Mouse (Mus musculus): ENCODE data around the gene Capn15. TPM values are rescaled to one million over a fixed set of nuclear protein-coding genes. Genes with fewer than 3 reads are reported as not detected.

The Capn15 gene
- total RNA-seq, 2 experiments from 2014 or later = 2.4 to 11.2 TPM

GRCm38 (mm10) chr17:25925348-25925747 is 60.2 kb downstream of the Capn15 start:
- no peak for ATAC-seq (replicated peaks; ENCODE audit: poor library complexity)

GRCm38 (mm10) chr17:25922120-25922519 is 63.5 kb downstream of the Capn15 start:
- ATAC-seq (replicated peaks; ENCODE audit: poor library complexity) = no peak

GRCm38 (mm10) chr17:25919786-25920642 is 65.6 kb downstream of the Capn15 start:
- peak; percentile 87 for ATAC-seq (replicated peaks; ENCODE audit: poor library complexity)

- ATAC-seq (replicated peaks; ENCODE audit: poor library complexity) = no peak
These were observed 66.3 kb downstream of the Capn15 start, which contains the start of gene Rab40c for GRCm38 (mm10) chr17:25919144-25919785. Rab40c (minus strand) TSS chr17:25919727.

- ATAC-seq (replicated peaks; ENCODE audit: poor library complexity) = no peak
These were observed 67.4 kb downstream of the Capn15 start for GRCm38 (mm10) chr17:25918037-25918750.

- ATAC-seq (replicated peaks; ENCODE audit: poor library complexity) = no peak
These were observed 68.5 kb downstream of the Capn15 start for GRCm38 (mm10) chr17:25916931-25917647.

- no peak for ATAC-seq (replicated peaks; ENCODE audit: poor library complexity)
These were observed 71.3 kb downstream of the Capn15 start for GRCm38 (mm10) chr17:25914295-25914694.

GRCm38 (mm10) chr17:25913877-25914275 is 71.7 kb downstream of the Capn15 start:
- peak; percentile 54 for ATAC-seq (replicated peaks; ENCODE audit: poor library complexity)

GRCm38 (mm10) chr17:25913186-25913876 is 72.3 kb downstream of the Capn15 start:
- 0 out of 2 replicates have a peak, but pooled peaks have one; percentile 14 for ATAC-seq (replicated peaks; ENCODE audit: poor library complexity)

GRCm38 (mm10) chr17:25911816-25912215 is 73.8 kb downstream of the Capn15 start:
- ATAC-seq (replicated peaks; ENCODE audit: poor library complexity) = 0 out of 2 replicates have a peak, but pooled peaks have one; percentile 23

Other genes with a start within 250 kb of the Capn15 start
Only the 30 nearest of the 32 such genes appear.
- 12.3 and 16.2 TPM in 2 replicates for gene Narfl, start 212.0 kb downstream of the Capn15 start, total RNA-seq (2015)
- gene Narfl, start 212.0 kb downstream of the Capn15 start, total RNA-seq (2017) = 24.5 and 31.5 TPM in 2 replicates
- 10.9 and 13.4 TPM in 2 replicates for gene Haghl, start 200.1 kb downstream of the Capn15 start, total RNA-seq (2015)
- gene Haghl, start 200.1 kb downstream of the Capn15 start, total RNA-seq (2017) = 15.2 and 18.8 TPM in 2 replicates
- gene Ccdc78, start 199.2 kb downstream of the Capn15 start, total RNA-seq (2015) = 0.05 TPM in 1 of 2 replicates, not detected in the other
- gene Ccdc78, start 199.2 kb downstream of the Capn15 start, total RNA-seq (2017) = 0.20 and 0.21 TPM in 2 replicates
- 113 and 126 TPM in 2 replicates for gene Fam173a, start 192.9 kb downstream of the Capn15 start, total RNA-seq (2015)
- 29.3 and 38.2 TPM in 2 replicates for gene Fam173a, start 192.9 kb downstream of the Capn15 start, total RNA-seq (2017)
- 1.8 TPM in 1 of 2 replicates, not detected in the other for gene AC134908.4, start 190.1 kb downstream of the Capn15 start, total RNA-seq (2015)
- not detected in 2 replicates for gene AC134908.4, start 190.1 kb downstream of the Capn15 start, total RNA-seq (2017)
- 4.5 and 9.7 TPM in 2 replicates for gene Metrn, start 188.7 kb downstream of the Capn15 start, total RNA-seq (2015)
- 26.8 and 29.5 TPM in 2 replicates for gene Metrn, start 188.7 kb downstream of the Capn15 start, total RNA-seq (2017)
- not detected in 2 replicates for gene Fbxl16, start 176.7 kb downstream of the Capn15 start, total RNA-seq (2015)
- gene Fbxl16, start 176.7 kb downstream of the Capn15 start, total RNA-seq (2017) = not detected in 2 replicates
- gene Wdr24, start 162.2 kb downstream of the Capn15 start, total RNA-seq (2015) = 10.0 and 10.1 TPM in 2 replicates
- gene Wdr24, start 162.2 kb downstream of the Capn15 start, total RNA-seq (2017) = 16.1 and 18.0 TPM in 2 replicates
- gene Jmjd8, start 156.9 kb downstream of the Capn15 start, total RNA-seq (2015) = 12.0 and 15.6 TPM in 2 replicates
- gene Jmjd8, start 156.9 kb downstream of the Capn15 start, total RNA-seq (2017) = 19.5 and 22.8 TPM in 2 replicates
- 66.5 and 73.4 TPM in 2 replicates for gene Stub1, start 152.4 kb downstream of the Capn15 start, total RNA-seq (2015)
- 99.5 and 106 TPM in 2 replicates for gene Stub1, start 152.4 kb downstream of the Capn15 start, total RNA-seq (2017)
- 1.0 and 1.1 TPM in 2 replicates for gene Rhbdl1, start 148.5 kb downstream of the Capn15 start, total RNA-seq (2015)
- 2.5 TPM in 1 of 2 replicates, not detected in the other for gene Rhbdl1, start 148.5 kb downstream of the Capn15 start, total RNA-seq (2017)
- 0.17 and 0.32 TPM in 2 replicates for gene Gm20683, start 144.0 kb downstream of the Capn15 start, total RNA-seq (2015)
- gene Gm20683, start 144.0 kb downstream of the Capn15 start, total RNA-seq (2017) = 0.54 and 0.78 TPM in 2 replicates
- 15.1 and 17.0 TPM in 2 replicates for gene Rhot2, start 140.9 kb downstream of the Capn15 start, total RNA-seq (2015)
- gene Rhot2, start 140.9 kb downstream of the Capn15 start, total RNA-seq (2017) = 18.0 and 19.7 TPM in 2 replicates
- 29.5 and 37.9 TPM in 2 replicates for gene Wdr90, start 124.3 kb downstream of the Capn15 start, total RNA-seq (2015)
- gene Wdr90, start 124.3 kb downstream of the Capn15 start, total RNA-seq (2017) = 17.4 and 17.6 TPM in 2 replicates
- gene Mcrip2, start 117.0 kb downstream of the Capn15 start, total RNA-seq (2015) = 41.0 and 42.2 TPM in 2 replicates
- gene Mcrip2, start 117.0 kb downstream of the Capn15 start, total RNA-seq (2017) = 8.6 and 19.7 TPM in 2 replicates
- 34.3 and 39.1 TPM in 2 replicates for gene Mettl26, start 110.7 kb downstream of the Capn15 start, total RNA-seq (2015)
- 15.4 and 22.3 TPM in 2 replicates for gene Mettl26, start 110.7 kb downstream of the Capn15 start, total RNA-seq (2017)
- gene Wfikkn1, start 104.9 kb downstream of the Capn15 start, total RNA-seq (2015) = 0.37 and 1.1 TPM in 2 replicates
- 0.12 and 0.54 TPM in 2 replicates for gene Wfikkn1, start 104.9 kb downstream of the Capn15 start, total RNA-seq (2017)
- gene Rab40c, start 66.1 kb downstream of the Capn15 start, total RNA-seq (2015) = 7.9 and 8.5 TPM in 2 replicates
- gene Rab40c, start 66.1 kb downstream of the Capn15 start, total RNA-seq (2017) = 10.4 and 12.0 TPM in 2 replicates
- gene Pigq, start 40.9 kb downstream of the Capn15 start, total RNA-seq (2015) = 53.3 and 56.3 TPM in 2 replicates
- gene Pigq, start 40.9 kb downstream of the Capn15 start, total RNA-seq (2017) = 41.6 and 41.8 TPM in 2 replicates
- gene Nhlrc4, start 40.8 kb downstream of the Capn15 start, total RNA-seq (2015) = not detected in 2 replicates
- gene Nhlrc4, start 40.8 kb downstream of the Capn15 start, total RNA-seq (2017) = not detected in 2 replicates
- gene A930017K11Rik, start 33.2 kb downstream of the Capn15 start, total RNA-seq (2015) = not detected in 2 replicates
- gene A930017K11Rik, start 33.2 kb downstream of the Capn15 start, total RNA-seq (2017) = not detected in 2 replicates
- 0.69 and 1.6 TPM in 2 replicates for gene Rab11fip3, start 83.8 kb upstream of the Capn15 start, total RNA-seq (2015)
- gene Rab11fip3, start 83.8 kb upstream of the Capn15 start, total RNA-seq (2017) = 0.83 and 1.9 TPM in 2 replicates
- gene Decr2, start 104.5 kb upstream of the Capn15 start, total RNA-seq (2015) = 2.9 and 5.3 TPM in 2 replicates
- gene Decr2, start 104.5 kb upstream of the Capn15 start, total RNA-seq (2017) = 10.1 and 11.7 TPM in 2 replicates
- 46.5 and 47.1 TPM in 2 replicates for gene Nme4, start 109.8 kb upstream of the Capn15 start, total RNA-seq (2015)
- 42.7 and 45.4 TPM in 2 replicates for gene Nme4, start 109.8 kb upstream of the Capn15 start, total RNA-seq (2017)
- 7.2 and 7.4 TPM in 2 replicates for gene Tmem8, start 127.5 kb upstream of the Capn15 start, total RNA-seq (2015)
- 4.9 and 8.6 TPM in 2 replicates for gene Tmem8, start 127.5 kb upstream of the Capn15 start, total RNA-seq (2017)
- 73.3 and 84.4 TPM in 2 replicates for gene Mrpl28, start 137.7 kb upstream of the Capn15 start, total RNA-seq (2015)
- gene Mrpl28, start 137.7 kb upstream of the Capn15 start, total RNA-seq (2017) = 40.7 and 46.4 TPM in 2 replicates
- gene Axin1, start 152.9 kb upstream of the Capn15 start, total RNA-seq (2015) = 26.2 and 34.6 TPM in 2 replicates
- gene Axin1, start 152.9 kb upstream of the Capn15 start, total RNA-seq (2017) = 160 and 191 TPM in 2 replicates
- gene Pdia2, start 213.3 kb upstream of the Capn15 start, total RNA-seq (2015) = 0.42 and 2.4 TPM in 2 replicates
- gene Pdia2, start 213.3 kb upstream of the Capn15 start, total RNA-seq (2017) = 3.6 and 3.9 TPM in 2 replicates
- gene Rgs11, start 217.2 kb upstream of the Capn15 start, total RNA-seq (2015) = 0.42 TPM in 1 of 2 replicates, not detected in the other
- gene Rgs11, start 217.2 kb upstream of the Capn15 start, total RNA-seq (2017) = 0.33 TPM in 1 of 2 replicates, not detected in the other
- 0.44 and 0.74 TPM in 2 replicates for gene Arhgdig, start 222.0 kb upstream of the Capn15 start, total RNA-seq (2015)
- gene Arhgdig, start 222.0 kb upstream of the Capn15 start, total RNA-seq (2017) = 0.96 TPM in 1 of 2 replicates, not detected in the other